In the genomic region with DNA sequence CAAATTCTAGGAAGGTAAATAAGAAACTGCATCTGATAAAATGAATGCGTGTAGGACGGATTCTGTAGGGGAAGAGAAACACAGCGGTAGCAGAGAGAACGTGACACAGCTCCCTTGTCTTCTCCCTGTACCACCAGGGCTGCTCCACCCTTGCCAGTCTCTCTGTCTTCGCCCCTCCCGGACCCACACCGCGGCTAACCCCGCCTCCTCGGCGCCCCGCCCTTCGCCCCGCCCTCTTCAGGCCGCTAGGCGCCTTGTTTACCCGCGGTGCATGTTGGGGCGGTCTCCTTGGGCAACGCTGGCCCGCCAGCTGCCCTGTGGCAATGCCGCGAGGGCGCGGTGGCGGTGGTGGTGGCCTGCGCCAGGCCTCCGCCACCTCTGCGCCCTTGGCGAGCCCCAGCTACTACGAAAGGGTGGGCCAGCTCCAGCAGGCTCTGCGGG, we compare ENCODE assay signal across 8 mouse cellular contexts. TPM values are rescaled to one million over a fixed set of nuclear protein-coding genes. Genes with fewer than 3 reads are reported as not detected.
DNase-seq lines count a peak whose midpoint lies in the region; ATAC-seq lines count a peak whose summit lies in the region.

A gene (plus strand): TSS at position 266 of the 441 bp plus-strand sequence.

- peak within 1 kb of the TSS; percentile 74 for H3K4me3 ChIP-seq in hindbrain, embryonic 14.5 days (replicated peaks; ENCODE audit: low read length)

- WGBS in hindbrain, embryonic 14.5 days, result under 1% methylated on average over 32 of the region's 32 CpGs

- 0 out of 2 replicates have a peak, but pooled peaks cover 3% of the 10 kb centered on the region for H3K4me1 ChIP-seq in hindbrain, embryonic 14.5 days (replicated peaks; ENCODE audit: control insufficient read depth, insufficient read depth, low read length)

- H3K36me3 ChIP-seq in hindbrain, embryonic 14.5 days (replicated peaks; ENCODE audit: control insufficient read depth, insufficient read depth), result no peaks in the 10 kb centered on the region

- peak; percentile 98 for ATAC-seq in hindbrain, embryonic 14.5 days (ENCODE audit: low FRiP score)

- H3K4me2 ChIP-seq in hindbrain, embryonic 14.5 days (replicated peaks), result peak within 1 kb of the TSS; percentile 73

- no peaks in the 10 kb centered on the region for H3K9me3 ChIP-seq in hindbrain, embryonic 14.5 days (ENCODE audit: control insufficient read depth, low read length)

- H3K27me3 ChIP-seq in hindbrain, embryonic 14.5 days (ENCODE audit: control insufficient read depth, insufficient read depth, low read length), result no peaks in the 10 kb centered on the region

- DNase-seq in T-cell, adult 2 months (ENCODE audit: low spot score), result peak; percentile 94
- peak; percentile 95 to 98 for DNase-seq in cerebellum, postnatal 25 days
- peak; percentile 64 to 82 for DNase-seq in frontal cortex, postnatal 25 days (ENCODE audit: low spot score in 2 of 2)
- DNase-seq in hindbrain, embryonic 14.5 days (ENCODE audit: low spot score), result peak; percentile 89
- DNase-seq in layer of hippocampus, postnatal 36 days, result peak; percentile 91 to 92
- peak; percentile 94 for DNase-seq in lung, postnatal 25 days (ENCODE audit: low spot score)
- DNase-seq in retina, adult 2 months (ENCODE audit: low read depth, low spot score), result peak; percentile 82
- DNase-seq in thymus, postnatal 25 days, result peak; percentile 96

- peak within 1 kb of the TSS; percentile 76 for H3K27ac ChIP-seq in hindbrain, embryonic 14.5 days

- H3K9ac ChIP-seq in hindbrain, embryonic 14.5 days, result peak within 1 kb of the TSS; percentile 72

RNA-seq across cellular contexts. Expression of the gene that starts here (rescaled TPM):
- 27.2 and 27.4 TPM in 2 replicates for polyA plus RNA-seq in hindbrain, embryonic 14.5 days (2014; fragmentation: Nextera tagmentation; extraction: Ambion mirVana)
- total RNA-seq in layer of hippocampus, postnatal 36 days (2021), result 10 to 100 TPM; 20.7 to 20.8 TPM

Comparison
In these comparisons a context has a peak if more than half of its experiments do, and no peak if none do; other contexts are left out.
1. Peak in every context shown above with its lines: DNase-seq, ATAC-seq, H3K4me3 ChIP-seq and H3K27ac ChIP-seq.